ENCODE assay signal across 8 mouse cellular contexts in genomic region chr12:71016211-71016502, GRCm38 (mm10). TPM values are rescaled to one million over a fixed set of nuclear protein-coding genes. Genes with fewer than 3 reads are reported as not detected.
A peak's percentile ranks its signal among the peaks of the same experiment; 100 is the strongest.
DNase-seq lines count a peak whose midpoint lies in the region; ATAC-seq and TF ChIP-seq lines count a peak whose summit lies in the region.

No protein-coding gene starts in this region.

- no peaks in the 10 kb centered on the region for H3K27me3 ChIP-seq in embryonic facial prominence, embryonic 10.5 days (replicated peaks; ENCODE audit: low read depth, poor library complexity, severe bottlenecking)
- no peaks in the 10 kb centered on the region for H3K27me3 ChIP-seq in hindbrain, embryonic 14.5 days (ENCODE audit: control insufficient read depth, insufficient read depth, low read length)
- H3K27me3 ChIP-seq in midbrain, embryonic 16.5 days (ENCODE audit: control insufficient read depth, insufficient read depth, low read depth, low read length) = no peaks in the 10 kb centered on the region

- peaks cover 22% of the 10 kb centered on the region for H3K4me1 ChIP-seq in embryonic facial prominence, embryonic 10.5 days
- peaks cover 31% of the 10 kb centered on the region for H3K4me1 ChIP-seq in hindbrain, embryonic 14.5 days (replicated peaks; ENCODE audit: control insufficient read depth, insufficient read depth, low read length)
- peaks cover 30% of the 10 kb centered on the region for H3K4me1 ChIP-seq in midbrain, embryonic 16.5 days (ENCODE audit: control insufficient read depth, insufficient read depth, low read length)

- H3K9me3 ChIP-seq in embryonic facial prominence, embryonic 10.5 days = no peaks in the 10 kb centered on the region
- H3K9me3 ChIP-seq in hindbrain, embryonic 14.5 days (ENCODE audit: control insufficient read depth, low read length) = no peaks in the 10 kb centered on the region
- H3K9me3 ChIP-seq in midbrain, embryonic 16.5 days (replicated peaks; ENCODE audit: control insufficient read depth, low read length, poor library complexity, severe bottlenecking) = no peaks in the 10 kb centered on the region

- H3K9ac ChIP-seq in hindbrain, embryonic 14.5 days = peak overlapping the region; percentile 76
- H3K9ac ChIP-seq in midbrain, embryonic 16.5 days (ENCODE audit: low read depth, low read length) = peak overlapping the region; percentile 83

- H3K36me3 ChIP-seq in embryonic facial prominence, embryonic 10.5 days (replicated peaks) = peaks cover 41% of the 10 kb centered on the region
- H3K36me3 ChIP-seq in hindbrain, embryonic 14.5 days (replicated peaks; ENCODE audit: control insufficient read depth, insufficient read depth) = peaks cover 39% of the 10 kb centered on the region
- peaks cover 10% of the 10 kb centered on the region; the same call in 1 of the 2 replicates for H3K36me3 ChIP-seq in midbrain, embryonic 16.5 days (ENCODE audit: control insufficient read depth, insufficient read depth, low read length)

- peak overlapping the region; percentile 94 for H3K27ac ChIP-seq in layer of hippocampus, adult 2 months
- H3K27ac ChIP-seq in embryonic facial prominence, embryonic 10.5 days (replicated peaks) = peak overlapping the region; percentile 93
- peak overlapping the region; percentile 83 for H3K27ac ChIP-seq in hindbrain, embryonic 14.5 days
- peak overlapping the region; percentile 91 for H3K27ac ChIP-seq in midbrain, embryonic 16.5 days (ENCODE audit: low read length)

- H3K4me2 ChIP-seq in hindbrain, embryonic 14.5 days (replicated peaks) = peak overlapping the region; percentile 61
- peak overlapping the region; percentile 93 for H3K4me2 ChIP-seq in midbrain, embryonic 16.5 days (ENCODE audit: low read length)

- ATAC-seq in hindbrain, embryonic 14.5 days (ENCODE audit: low FRiP score) = no peak
- 0 out of 2 replicates have a peak, but pooled peaks have one; percentile 0 for ATAC-seq in midbrain, embryonic 16.5 days
- ATAC-seq in CD4-positive, CD25-positive, alpha-beta regulatory T cell, adult 4 months = no peak

- peak overlapping the region; percentile 98 for H3K4me3 ChIP-seq in layer of hippocampus, adult 2 months
- H3K4me3 ChIP-seq in embryonic facial prominence, embryonic 10.5 days = peak overlapping the region; percentile 98
- peak overlapping the region; percentile 88 for H3K4me3 ChIP-seq in hindbrain, embryonic 14.5 days (replicated peaks; ENCODE audit: low read length)
- peak overlapping the region; percentile 97 for H3K4me3 ChIP-seq in midbrain, embryonic 16.5 days (ENCODE audit: low read depth, low read length)

- DNase-seq in layer of hippocampus, adult 2 months (ENCODE audit: low spot score in 2 of 2) = no peak
- DNase-seq in layer of hippocampus, postnatal 14 days (ENCODE audit: low spot score in 2 of 2) = no peak
- no peak for DNase-seq in embryonic facial prominence, embryonic 10.5 days (ENCODE audit: low spot score)
- no peak for DNase-seq in hindbrain, embryonic 14.5 days (ENCODE audit: low spot score)
- DNase-seq in yolk sac, embryonic 10.5 days (ENCODE audit: low spot score) = no peak
- DNase-seq in layer of hippocampus, adult 11-12 months (ENCODE audit: low spot score) = no peak

- under 1% methylated on average over 33 of the region's 33 CpGs for WGBS in embryonic facial prominence, embryonic 10.5 days
- WGBS in hindbrain, embryonic 14.5 days = 0% methylated on average over 32 of the region's 33 CpGs
- WGBS in midbrain, embryonic 16.5 days = 0% methylated on average over 32 of the region's 33 CpGs

- TF ChIP-seq CTCF in layer of hippocampus, adult 2 months (conservative IDR thresholded peaks at IDR 0.05) = no peak

RNA-seq across cellular contexts. Expression of gene Arid4a, which starts 0.4 kb away (rescaled TPM):
- total RNA-seq in layer of hippocampus, adult 2 months (2021) = 10 to 100 TPM; 37.3 to 40.2 TPM
- 10 to 100 TPM; 32.6 to 35.8 TPM for total RNA-seq in layer of hippocampus, postnatal 14 days (2021)
- polyA plus RNA-seq in embryonic facial prominence, embryonic 10.5 days (2016; fragmentation: Nextera tagmentation; extraction: Ambion mirVana) = 26.6 and 26.9 TPM in 2 replicates
- polyA plus RNA-seq in hindbrain, embryonic 14.5 days (2014; fragmentation: Nextera tagmentation; extraction: Ambion mirVana) = 36.9 and 39.1 TPM in 2 replicates
- 49.1 and 49.4 TPM in 2 replicates for polyA plus RNA-seq in midbrain, embryonic 16.5 days (2015; fragmentation: Nextera tagmentation; extraction: Ambion mirVana)
- polyA plus RNA-seq in CD4-positive, CD25-positive, alpha-beta regulatory T cell, adult 4 months (2017; shearing (Covaris generic)) = 100 to 1,000 TPM; 104 to 130 TPM

RNA-seq across cellular contexts. Expression of gene Psma3, which starts 41.7 kb away (rescaled TPM):
- 100 to 1,000 TPM; 193 to 200 TPM for total RNA-seq in layer of hippocampus, adult 2 months (2021)
- 100 to 1,000 TPM; 232 TPM for total RNA-seq in layer of hippocampus, postnatal 14 days (2021)
- 682 and 687 TPM in 2 replicates for polyA plus RNA-seq in embryonic facial prominence, embryonic 10.5 days (2016; fragmentation: Nextera tagmentation; extraction: Ambion mirVana)
- polyA plus RNA-seq in hindbrain, embryonic 14.5 days (2014; fragmentation: Nextera tagmentation; extraction: Ambion mirVana) = 488 and 564 TPM in 2 replicates
- polyA plus RNA-seq in midbrain, embryonic 16.5 days (2015; fragmentation: Nextera tagmentation; extraction: Ambion mirVana) = 489 and 519 TPM in 2 replicates
- polyA plus RNA-seq in CD4-positive, CD25-positive, alpha-beta regulatory T cell, adult 4 months (2017; shearing (Covaris generic)) = 100 to 1,000 TPM; 319 to 401 TPM
